Mouse (Mus musculus) forebrain, embryonic 11.5 days (tissue): ENCODE results near the gene Slc12a7. TPM values are rescaled to one million over a fixed set of nuclear protein-coding genes. Genes with fewer than 3 reads are reported as not detected.
"Not testable (repeated sequence)": the region's sequence is repeated elsewhere in the genome, so short reads cannot be mapped to it uniquely, and the experiment has no call there.

ENCODE experiments used
- ATAC-seq: fragments of 200-750 bp; cut with Nextera tagmentation; replicated peaks from 2 replicates; pipeline ENCODE4 v1.8.0; 2017; ENCODE audit warnings: moderate TSS enrichment; ENCODE audit not compliant: low FRiP score
- DNase-seq: peaks from one replicate; pipeline ENCODE4 v3.0.0-alpha.2; 2017; ENCODE audit warnings: low spot score
- H3K27ac ChIP-seq: fragments of 300-500 bp; sonication (generic); 2 replicates; pipeline ENCODE4 v1.5.1; 2014; ENCODE audit warnings: low read depth, low read length
- H3K27me3 ChIP-seq: fragments of 300-500 bp; sonication (generic); 2 replicates; pipeline ENCODE4 v1.6.1; 2014; ENCODE audit warnings: mild to moderate bottlenecking, low read length, mixed read lengths; ENCODE audit not compliant: control insufficient read depth, insufficient read depth
- H3K36me3 ChIP-seq: fragments of 300-500 bp; sonication (generic); 2 replicates; pipeline ENCODE4 v1.6.1; 2014; ENCODE audit warnings: mild to moderate bottlenecking, low read length, moderate library complexity, mixed read lengths; ENCODE audit not compliant: control insufficient read depth, insufficient read depth
- H3K4me1 ChIP-seq: fragments of 300-500 bp; sonication (generic); replicated peaks from 2 replicates; pipeline ENCODE4 v1.6.1; 2014; ENCODE audit warnings: low read length, mixed read lengths; ENCODE audit not compliant: control insufficient read depth, insufficient read depth
- H3K4me2 ChIP-seq: fragments of 300-500 bp; sonication (generic); 2 replicates; pipeline ENCODE4 v1.6.1; 2014; ENCODE audit warnings: low read depth, mild to moderate bottlenecking, low read length, moderate library complexity, mixed read lengths; ENCODE audit not compliant: severe bottlenecking
- H3K4me3 ChIP-seq: fragments of 300-500 bp; sonication (generic); 2 replicates; pipeline ENCODE4 v1.5.1; 2014; ENCODE audit warnings: low read depth, low read length
- H3K9ac ChIP-seq: fragments of 300-500 bp; sonication (generic); 2 replicates; pipeline ENCODE4 v1.6.1; 2014; ENCODE audit warnings: low read length
- H3K9me3 ChIP-seq: fragments of 300-500 bp; sonication (generic); 2 replicates; pipeline ENCODE4 v1.6.1; 2016; ENCODE audit warnings: low read length, mixed read lengths; ENCODE audit not compliant: control insufficient read depth
- WGBS: fragments of 180-500 bp; shearing (Covaris S2); extraction: QIAGEN DNeasy Blood & Tissue Kit; methylation state at CpG from one replicate; pipeline ENCODE4 v1.1.7; 2014; 5-methylcytosine and 5-hydroxymethylcytosine counted together
- polyA plus RNA-seq: library from polyadenylated mRNA; unstranded; fragments of >200 nt; fragmentation: Nextera tagmentation; extraction: Ambion mirVana; gene quantifications from 2 replicates; pipeline ENCODE4 v1.2.1, GENCODE M21; 2014

Slc12a7 gene
- polyA plus RNA-seq, 1 experiment from 2014 or later = 55.6 TPM

GRCm38 (mm10) chr13:73727621-73728025 is 5.3 kb upstream of the Slc12a7 start:
- ATAC-seq = no peak
- Histone ChIP-seq H3K27ac (no peak overlapping the region), H3K9me3 (no peaks in the 10 kb centered on the region), H3K9ac (no peak overlapping the region), H3K36me3 (no peaks in the 10 kb centered on the region), H3K4me3 (no peak overlapping the region), H3K4me2 (no peak overlapping the region), H3K27me3 (no peaks in the 10 kb centered on the region), H3K4me1 (peaks cover 2% of the 10 kb centered on the region; the same call in 1 of the 2 replicates)
- WGBS = 13% methylated on average over 2 of the region's 2 CpGs
- no peak for DNase-seq

GRCm38 (mm10) chr13:73728633-73729032 is 4.3 kb upstream of the Slc12a7 start:
- H3K36me3 ChIP-seq = no peaks in the 10 kb centered on the region
- no peak overlapping the region for H3K9ac ChIP-seq
- ATAC-seq = no peak
- H3K4me3 ChIP-seq = no peak overlapping the region
- H3K4me1 ChIP-seq = peaks cover 2% of the 10 kb centered on the region; the same call in 1 of the 2 replicates
- H3K27ac ChIP-seq = no peak overlapping the region
- DNase-seq = no peak
- no peak overlapping the region for H3K4me2 ChIP-seq
- H3K27me3 ChIP-seq = peaks cover 2% of the 10 kb centered on the region
- no peaks in the 10 kb centered on the region for H3K9me3 ChIP-seq

DNA sequence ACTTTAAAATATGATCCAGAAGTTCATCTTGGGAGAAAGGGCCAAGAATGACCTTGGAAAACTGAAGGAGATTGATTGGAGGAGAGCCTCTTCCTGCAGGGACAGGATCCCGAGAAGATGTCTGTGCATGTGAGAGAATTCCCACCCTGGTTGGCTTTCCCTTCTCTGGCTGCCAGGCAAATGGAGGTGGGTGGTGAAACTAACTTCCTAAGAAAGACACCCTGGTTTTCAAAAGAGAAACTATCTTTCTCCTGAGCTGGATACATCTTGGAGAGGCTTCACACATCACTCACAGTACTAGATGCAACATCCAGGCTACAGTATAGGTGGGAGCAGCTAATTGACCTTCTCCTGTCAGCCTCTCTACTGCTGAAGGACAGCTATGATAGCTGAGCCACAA is 2.0 kb upstream of the Slc12a7 start:
- 84% methylated on average over 1 of the region's 1 CpGs for WGBS
- Histone ChIP-seq H3K27me3 (peaks cover 2% of the 10 kb centered on the region), H3K4me3 (no peak overlapping the region), H3K27ac (no peak overlapping the region), H3K4me2 (no peak overlapping the region), H3K4me1 (peaks cover 2% of the 10 kb centered on the region; the same call in 1 of the 2 replicates), H3K9me3 (no peaks in the 10 kb centered on the region), H3K36me3 (no peaks in the 10 kb centered on the region), H3K9ac (no peak overlapping the region)
- no peak for ATAC-seq
- DNase-seq = no peak

- no peak overlapping the region for H3K27ac ChIP-seq
- H3K4me2 ChIP-seq = peak overlapping the region; percentile 62
- H3K4me1 ChIP-seq = peaks cover 2% of the 10 kb centered on the region; the same call in 1 of the 2 replicates
- ATAC-seq (peak; percentile 28; the same call in 1 of the 2 replicates), DNase-seq (no peak)
- H3K4me3 ChIP-seq = peak overlapping the region; percentile 30
- no peaks in the 10 kb centered on the region for H3K36me3 ChIP-seq
- 72% methylated on average over 7 of the region's 7 CpGs for WGBS
- no peaks in the 10 kb centered on the region for H3K9me3 ChIP-seq
- peaks cover 2% of the 10 kb centered on the region for H3K27me3 ChIP-seq
- no peak overlapping the region for H3K9ac ChIP-seq
Observed at GRCm38 (mm10) chr13:73732235-73732634, 659 bp upstream of the Slc12a7 start.

DNA sequence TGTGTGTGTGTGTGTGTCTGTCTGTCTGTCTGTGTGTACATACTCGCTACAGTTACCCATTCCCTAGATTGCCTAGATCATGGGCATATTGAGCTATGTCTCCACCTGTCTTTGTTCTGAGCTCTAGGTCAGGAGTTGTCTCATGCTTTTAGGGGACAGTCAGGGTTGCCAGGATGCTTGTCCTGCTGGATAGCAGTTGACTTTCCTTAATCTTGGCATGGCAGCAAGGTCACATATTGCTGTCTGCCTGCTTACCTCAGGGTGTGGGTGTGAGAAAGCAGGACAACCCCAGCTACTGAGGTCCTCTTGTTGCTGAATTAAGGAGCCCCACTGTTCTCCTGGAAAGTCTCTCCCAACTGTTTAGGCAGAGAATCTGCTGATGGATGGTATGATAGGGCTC is 1.5 kb downstream of the Slc12a7 start:
- no peak for ATAC-seq
- peaks cover 2% of the 10 kb centered on the region for H3K27me3 ChIP-seq
- 86% methylated on average over 1 of the region's 1 CpGs for WGBS

DNA sequence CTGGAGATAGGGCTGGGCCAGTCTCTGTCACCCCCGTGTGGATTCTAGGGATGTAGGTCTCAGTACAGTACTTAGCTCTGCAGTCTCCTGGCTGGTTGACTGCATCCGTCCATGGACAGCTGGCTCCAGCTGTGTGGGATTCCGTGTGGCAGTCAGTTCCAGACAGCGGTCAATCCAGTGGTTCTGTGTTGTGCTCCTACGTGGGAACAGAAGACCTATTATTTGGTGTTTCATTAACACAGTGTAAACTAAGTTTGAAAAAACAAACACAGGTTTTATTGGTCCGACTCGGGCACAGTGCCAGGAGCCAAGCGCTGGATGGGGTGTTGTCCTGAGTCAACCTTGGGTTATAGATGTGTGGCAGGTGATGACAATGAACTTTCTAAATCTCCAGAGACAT is 2.4 kb downstream of the Slc12a7 start:
- no peak for DNase-seq
- Histone ChIP-seq H3K4me1 (peaks cover 2% of the 10 kb centered on the region; the same call in 1 of the 2 replicates), H3K9ac (no peak overlapping the region), H3K27me3 (peaks cover 2% of the 10 kb centered on the region), H3K4me3 (no peak overlapping the region), H3K27ac (no peak overlapping the region), H3K9me3 (no peaks in the 10 kb centered on the region), H3K36me3 (no peaks in the 10 kb centered on the region), H3K4me2 (no peak overlapping the region)
- no peak for ATAC-seq
- WGBS = 90% methylated on average over 8 of the region's 8 CpGs

More for the DNA sequence above, 1.5 kb downstream of the Slc12a7 start:
- no peak overlapping the region for H3K4me3 ChIP-seq
- no peak overlapping the region for H3K9ac ChIP-seq
- peaks cover 2% of the 10 kb centered on the region; the same call in 1 of the 2 replicates for H3K4me1 ChIP-seq
- no peaks in the 10 kb centered on the region for H3K36me3 ChIP-seq
- no peak overlapping the region for H3K4me2 ChIP-seq
- H3K9me3 ChIP-seq = no peaks in the 10 kb centered on the region
- DNase-seq = no peak
- H3K27ac ChIP-seq = no peak overlapping the region

- ATAC-seq (no peak), DNase-seq (no peak)
- H3K9me3 ChIP-seq = no peaks in the 10 kb centered on the region
- 85% methylated on average over 2 of the region's 2 CpGs for WGBS
- H3K27me3 ChIP-seq = peaks cover 2% of the 10 kb centered on the region
- no peak overlapping the region for H3K4me2 ChIP-seq
- H3K36me3 ChIP-seq = no peaks in the 10 kb centered on the region
- H3K9ac ChIP-seq = no peak overlapping the region
- H3K27ac ChIP-seq = no peak overlapping the region
- H3K4me1 ChIP-seq = peaks cover 2% of the 10 kb centered on the region; the same call in 1 of the 2 replicates
- H3K4me3 ChIP-seq = no peak overlapping the region
Observed at GRCm38 (mm10) chr13:73735928-73736327, 3.0 kb downstream of the Slc12a7 start.

DNA sequence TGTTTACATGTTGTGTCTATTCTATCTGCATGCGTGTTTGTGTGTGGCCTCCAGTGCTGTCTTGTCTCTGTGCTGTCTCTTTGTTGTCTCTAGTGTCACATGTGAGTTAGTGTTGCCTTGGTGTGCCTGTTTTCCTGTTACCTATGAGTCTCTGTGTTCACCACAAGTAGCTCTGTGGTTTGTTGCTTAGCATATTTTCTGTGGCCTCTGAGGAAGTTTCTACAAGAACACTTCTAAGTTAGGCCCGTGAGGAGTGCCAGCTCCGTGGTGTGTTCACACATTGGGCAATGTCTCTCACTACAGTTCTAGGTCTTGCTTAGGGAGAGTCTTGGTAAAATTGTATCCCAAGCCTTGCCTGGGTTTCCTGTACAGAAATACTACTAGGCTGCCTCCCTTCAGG is 4.0 kb downstream of the Slc12a7 start:
- Histone ChIP-seq H3K27me3 (peaks cover 2% of the 10 kb centered on the region), H3K27ac (no peak overlapping the region), H3K36me3 (no peaks in the 10 kb centered on the region), H3K4me1 (peaks cover 2% of the 10 kb centered on the region; the same call in 1 of the 2 replicates), H3K9me3 (no peaks in the 10 kb centered on the region), H3K4me3 (no peak overlapping the region), H3K4me2 (no peak overlapping the region), H3K9ac (no peak overlapping the region)
- WGBS = 87% methylated on average over 3 of the region's 3 CpGs
- DNase-seq (no peak), ATAC-seq (no peak)

DNA sequence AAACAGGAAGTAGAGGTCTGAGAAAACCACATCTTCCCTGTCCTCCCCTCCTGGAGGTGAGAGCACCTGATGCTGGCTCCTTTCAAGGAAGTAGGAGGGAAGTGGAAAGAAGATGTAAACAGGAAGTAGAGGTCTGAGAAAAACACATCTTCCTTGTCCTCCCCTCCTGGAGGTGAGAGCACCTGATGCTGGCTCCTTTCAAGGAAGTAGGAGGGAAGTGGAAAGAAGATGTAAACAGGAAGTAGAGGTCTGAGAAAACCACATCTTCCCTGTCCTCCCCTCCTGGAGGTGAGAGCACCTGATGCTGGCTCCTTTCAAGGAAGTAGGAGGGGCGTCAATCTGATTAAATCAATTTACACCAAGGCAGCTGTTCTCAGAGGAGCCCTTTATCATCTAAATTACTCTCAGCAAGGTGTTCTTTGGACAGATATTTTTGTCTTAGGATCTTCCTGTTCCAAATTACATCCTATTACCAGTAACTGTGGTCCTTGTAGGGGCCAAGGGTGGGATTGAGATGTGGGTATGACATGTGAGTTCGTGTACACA is 7.6 kb downstream of the Slc12a7 start:
- WGBS = 56% methylated on average over 2 of the region's 2 CpGs
- H3K4me1 ChIP-seq, DNase-seq, H3K27me3 ChIP-seq, H3K27ac ChIP-seq, H3K9ac ChIP-seq, H3K36me3 ChIP-seq, H3K4me3 ChIP-seq, ATAC-seq, H3K4me2 ChIP-seq, H3K9me3 ChIP-seq: not testable (repeated sequence)
